Mouse (Mus musculus) embryonic facial prominence, embryonic 15.5 days (tissue): Measurements from ENCODE around the gene Pip5k1b. TPM values are rescaled to one million over a fixed set of nuclear protein-coding genes. Genes with fewer than 3 reads are reported as not detected.

Source experiments
- ATAC-seq: fragments of 200-750 bp; cut with Nextera tagmentation; 2 replicates; pipeline ENCODE4 v1.8.0; 2017; ENCODE audit warnings: low read depth, moderate TSS enrichment; ENCODE audit not compliant: insufficient number of reproducible peaks, low FRiP score, low TSS enrichment
- H3K27ac ChIP-seq: fragments of 300-500 bp; sonication (generic); replicated peaks from 2 replicates; pipeline ENCODE4 v1.5.1; 2015; ENCODE audit warnings: mild to moderate bottlenecking, inconsistent platforms
- H3K27me3 ChIP-seq: fragments of 300-500 bp; sonication (generic); 2 replicates; pipeline ENCODE4 v1.6.1; 2015; ENCODE audit warnings: inconsistent platforms
- H3K36me3 ChIP-seq: fragments of 300-500 bp; sonication (generic); 2 replicates; pipeline ENCODE4 v1.6.1; 2015; ENCODE audit warnings: mild to moderate bottlenecking, inconsistent platforms
- H3K4me1 ChIP-seq: fragments of 300-500 bp; sonication (generic); 2 replicates; pipeline ENCODE4 v1.6.1; 2015; ENCODE audit warnings: inconsistent platforms
- H3K4me2 ChIP-seq: fragments of 300-500 bp; sonication (generic); replicated peaks from 2 replicates; pipeline ENCODE4 v1.6.1; 2015; ENCODE audit warnings: mild to moderate bottlenecking, inconsistent platforms
- H3K4me3 ChIP-seq: fragments of 300-500 bp; sonication (generic); replicated peaks from 2 replicates; pipeline ENCODE4 v1.5.1; 2015; ENCODE audit warnings: mild to moderate bottlenecking, inconsistent platforms
- H3K9ac ChIP-seq: fragments of 300-500 bp; sonication (generic); 2 replicates; pipeline ENCODE4 v1.6.1; 2015; ENCODE audit warnings: inconsistent platforms
- H3K9me3 ChIP-seq: fragments of 300-500 bp; sonication (generic); replicated peaks from 2 replicates; pipeline ENCODE4 v1.6.1; 2016; ENCODE audit warnings: inconsistent platforms
- WGBS: fragments of 180-500 bp; shearing (Covaris S2); methylation state at CpG from one replicate; pipeline ENCODE4 v1.1.7; 2015; 5-methylcytosine and 5-hydroxymethylcytosine counted together
- polyA plus RNA-seq: library from polyadenylated mRNA; unstranded; fragments of >200 nt; fragmentation: Nextera tagmentation; extraction: Ambion mirVana; gene quantifications from 2 replicates; pipeline ENCODE4 v1.2.1, GENCODE M21; 2015

Gene Pip5k1b
- polyA plus RNA-seq, 1 experiment from 2014 or later: 1.1 TPM

GRCm38 (mm10) chr19:24456591-24457231 is 99.0 kb downstream of the Pip5k1b start:
- Histone ChIP-seq H3K27ac (no peak overlapping the region), H3K27me3 (no peaks in the 10 kb centered on the region), H3K36me3 (no peaks in the 10 kb centered on the region), H3K4me3 (no peak overlapping the region), H3K9ac (no peak overlapping the region), H3K4me2 (no peak overlapping the region), H3K9me3 (no peaks in the 10 kb centered on the region), H3K4me1 (peaks cover 4% of the 10 kb centered on the region; the same call in 1 of the 2 replicates)
- WGBS: 86% methylated on average over 6 of the region's 6 CpGs
- no peak for ATAC-seq

GRCm38 (mm10) chr19:24455249-24455960 is 100.3 kb downstream of the Pip5k1b start:
- Histone ChIP-seq H3K9ac (no peak overlapping the region), H3K9me3 (no peaks in the 10 kb centered on the region), H3K27me3 (no peaks in the 10 kb centered on the region), H3K4me3 (no peak overlapping the region), H3K27ac (no peak overlapping the region), H3K4me1 (peaks cover 4% of the 10 kb centered on the region; the same call in 1 of the 2 replicates), H3K36me3 (no peaks in the 10 kb centered on the region), H3K4me2 (no peak overlapping the region)
- ATAC-seq: no peak
- 71% methylated on average over 6 of the region's 6 CpGs for WGBS

GRCm38 (mm10) chr19:24454451-24454850 is 101.2 kb downstream of the Pip5k1b start:
- no peak for ATAC-seq
- Histone ChIP-seq H3K9me3 (no peaks in the 10 kb centered on the region), H3K4me1 (peaks cover 4% of the 10 kb centered on the region; the same call in 1 of the 2 replicates), H3K36me3 (no peaks in the 10 kb centered on the region), H3K27me3 (no peaks in the 10 kb centered on the region), H3K27ac (no peak overlapping the region), H3K4me3 (no peak overlapping the region), H3K4me2 (no peak overlapping the region), H3K9ac (no peak overlapping the region)
- WGBS: 95% methylated on average over 2 of the region's 2 CpGs

GRCm38 (mm10) chr19:24453379-24453778 is 102.3 kb downstream of the Pip5k1b start:
- no peaks in the 10 kb centered on the region for H3K27me3 ChIP-seq
- H3K9ac ChIP-seq: no peak overlapping the region
- peaks cover 4% of the 10 kb centered on the region; the same call in 1 of the 2 replicates for H3K4me1 ChIP-seq
- H3K4me2 ChIP-seq: no peak overlapping the region
- no peak overlapping the region for H3K4me3 ChIP-seq
- H3K9me3 ChIP-seq: no peaks in the 10 kb centered on the region
- WGBS: 76% methylated on average over 13 of the region's 13 CpGs
- ATAC-seq: no peak
- H3K36me3 ChIP-seq: no peaks in the 10 kb centered on the region
- no peak overlapping the region for H3K27ac ChIP-seq

- H3K36me3 ChIP-seq: no peaks in the 10 kb centered on the region
- no peak overlapping the region for H3K27ac ChIP-seq
- 0 out of 2 replicates have a peak, but pooled peaks have one; percentile 47 for ATAC-seq
- no peaks in the 10 kb centered on the region for H3K9me3 ChIP-seq
- WGBS: 22% methylated on average over 3 of the region's 3 CpGs
- peaks cover 4% of the 10 kb centered on the region; the same call in 1 of the 2 replicates for H3K4me1 ChIP-seq
- H3K4me3 ChIP-seq: no peak overlapping the region
- no peak overlapping the region for H3K9ac ChIP-seq
- H3K27me3 ChIP-seq: no peaks in the 10 kb centered on the region
- no peak overlapping the region for H3K4me2 ChIP-seq
Observed at GRCm38 (mm10) chr19:24452441-24452898, 103.2 kb downstream of the Pip5k1b start.

GRCm38 (mm10) chr19:24451626-24452025 is 104.0 kb downstream of the Pip5k1b start:
- Histone ChIP-seq H3K4me3 (no peak overlapping the region), H3K36me3 (no peaks in the 10 kb centered on the region), H3K4me1 (peaks cover 4% of the 10 kb centered on the region; the same call in 1 of the 2 replicates), H3K27ac (no peak overlapping the region), H3K9ac (no peak overlapping the region), H3K27me3 (no peaks in the 10 kb centered on the region), H3K4me2 (no peak overlapping the region), H3K9me3 (no peaks in the 10 kb centered on the region)
- WGBS: 78% methylated on average over 3 of the region's 3 CpGs
- ATAC-seq: no peak

GRCm38 (mm10) chr19:24450740-24451139 is 104.9 kb downstream of the Pip5k1b start:
- WGBS: 89% methylated on average over 8 of the region's 8 CpGs
- H3K9ac ChIP-seq: no peak overlapping the region
- H3K9me3 ChIP-seq: no peaks in the 10 kb centered on the region
- H3K27me3 ChIP-seq: no peaks in the 10 kb centered on the region
- peaks cover 4% of the 10 kb centered on the region; the same call in 1 of the 2 replicates for H3K4me1 ChIP-seq
- no peaks in the 10 kb centered on the region for H3K36me3 ChIP-seq
- H3K4me3 ChIP-seq: no peak overlapping the region
- no peak for ATAC-seq
- no peak overlapping the region for H3K27ac ChIP-seq
- no peak overlapping the region for H3K4me2 ChIP-seq

GRCm38 (mm10) chr19:24444322-24444721 is 111.3 kb downstream of the Pip5k1b start:
- Histone ChIP-seq H3K27me3 (no peaks in the 10 kb centered on the region), H3K4me2 (no peak overlapping the region), H3K9ac (no peak overlapping the region), H3K4me1 (no peaks in the 10 kb centered on the region), H3K4me3 (no peak overlapping the region), H3K27ac (no peak overlapping the region), H3K9me3 (no peaks in the 10 kb centered on the region), H3K36me3 (no peaks in the 10 kb centered on the region)
- WGBS: 83% methylated on average over 3 of the region's 3 CpGs
- no peak for ATAC-seq

- no peaks in the 10 kb centered on the region for H3K27me3 ChIP-seq
- no peak overlapping the region for H3K9ac ChIP-seq
- 80% methylated on average over 4 of the region's 4 CpGs for WGBS
- H3K36me3 ChIP-seq: no peaks in the 10 kb centered on the region
- no peak overlapping the region for H3K27ac ChIP-seq
- H3K4me3 ChIP-seq: no peak overlapping the region
- no peak overlapping the region for H3K4me2 ChIP-seq
- no peaks in the 10 kb centered on the region for H3K9me3 ChIP-seq
- no peaks in the 10 kb centered on the region for H3K4me1 ChIP-seq
- ATAC-seq: no peak
Observed at GRCm38 (mm10) chr19:24439715-24440114, 116.0 kb downstream of the Pip5k1b start.

GRCm38 (mm10) chr19:24434291-24434690 is 121.4 kb downstream of the Pip5k1b start:
- 76% methylated on average over 6 of the region's 6 CpGs for WGBS

GRCm38 (mm10) chr19:24432447-24432846 is 123.2 kb downstream of the Pip5k1b start:
- Histone ChIP-seq H3K4me2 (no peak overlapping the region), H3K36me3 (no peaks in the 10 kb centered on the region), H3K9ac (no peak overlapping the region), H3K4me3 (no peak overlapping the region), H3K27me3 (no peaks in the 10 kb centered on the region), H3K4me1 (no peaks in the 10 kb centered on the region), H3K27ac (no peak overlapping the region), H3K9me3 (no peaks in the 10 kb centered on the region)
- 83% methylated on average over 5 of the region's 5 CpGs for WGBS
- ATAC-seq: no peak

More at GRCm38 (mm10) chr19:24434291-24434690, 121.4 kb downstream of the Pip5k1b start:
- H3K9ac ChIP-seq: no peak overlapping the region
- H3K27me3 ChIP-seq: no peaks in the 10 kb centered on the region
- no peaks in the 10 kb centered on the region for H3K4me1 ChIP-seq
- H3K36me3 ChIP-seq: no peaks in the 10 kb centered on the region
- no peak for ATAC-seq
- H3K4me2 ChIP-seq: no peak overlapping the region
- no peak overlapping the region for H3K27ac ChIP-seq
- no peaks in the 10 kb centered on the region for H3K9me3 ChIP-seq
- H3K4me3 ChIP-seq: no peak overlapping the region
